Mouse (Mus musculus) left cerebral cortex, adult 18-20 months (tissue): ENCODE data around the gene Fsip2. TPM values are rescaled to one million over a fixed set of nuclear protein-coding genes. Genes with fewer than 3 reads are reported as not detected.

ENCODE experiments used
- DNase-seq, 2 experiments: peaks; one replicate each; pipeline ENCODE4 v3.0.0; 2021 to 2022; ENCODE audit warnings: low spot score in 2 of 2, mixed read lengths in 1 of 2
- long read RNA-seq, 2 experiments: library from polyadenylated mRNA; stranded (forward); transcript quantifications; one replicate each; pipeline ENCODE4 v2.0.0; 2021
- total RNA-seq, 2 experiments: library from RNA; stranded (reverse); gene quantifications; 2 replicates each; pipeline ENCODE4 v1.2.3; 2021

Gene Fsip2
- not detected for total RNA-seq
- long read RNA-seq, experiment 1: 0 reads
- long read RNA-seq, experiment 2: 0 reads

DNA sequence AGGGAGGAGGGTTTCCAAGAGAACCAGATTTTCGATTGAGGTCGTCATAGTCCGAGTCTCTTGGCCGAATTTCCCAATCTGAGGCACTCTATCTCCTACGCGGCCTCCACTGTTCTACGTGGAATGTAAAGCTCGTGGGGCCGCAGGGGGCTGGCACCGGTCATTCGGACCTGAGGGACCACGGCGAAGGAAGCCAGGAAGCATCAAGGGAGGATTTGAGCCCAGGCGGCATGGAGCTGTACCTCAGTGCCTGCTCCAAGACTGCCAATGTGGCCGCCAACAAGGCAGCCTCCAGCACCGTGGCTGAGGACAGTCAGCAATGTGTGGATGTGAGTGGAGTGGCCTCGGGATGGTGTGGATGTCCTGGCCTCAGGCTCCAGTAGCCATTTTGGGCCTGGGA is at the start of gene Fsip2:
Fsip2 (plus strand) TSS at position 163 of the 400 bp plus-strand sequence.
- no peak for DNase-seq

DNA sequence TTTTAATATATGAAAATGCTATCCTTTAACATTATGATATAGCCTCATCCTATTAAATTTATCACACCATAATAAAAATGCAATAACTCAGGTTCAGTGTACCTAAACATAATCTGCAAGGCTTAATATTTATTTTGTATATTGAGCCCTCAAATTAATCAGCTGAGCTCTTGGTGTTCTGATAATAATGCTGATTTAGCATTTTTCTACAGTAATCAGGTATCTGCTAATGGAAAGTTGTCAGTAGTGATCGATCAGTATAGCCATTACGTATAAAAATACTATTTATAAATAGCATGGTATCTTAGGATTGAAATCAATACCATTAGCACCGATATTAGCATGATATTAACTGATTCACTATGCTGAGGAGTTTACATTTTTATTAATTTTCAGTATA is 20.0 kb downstream of the Fsip2 start:
- DNase-seq: no peak

DNA sequence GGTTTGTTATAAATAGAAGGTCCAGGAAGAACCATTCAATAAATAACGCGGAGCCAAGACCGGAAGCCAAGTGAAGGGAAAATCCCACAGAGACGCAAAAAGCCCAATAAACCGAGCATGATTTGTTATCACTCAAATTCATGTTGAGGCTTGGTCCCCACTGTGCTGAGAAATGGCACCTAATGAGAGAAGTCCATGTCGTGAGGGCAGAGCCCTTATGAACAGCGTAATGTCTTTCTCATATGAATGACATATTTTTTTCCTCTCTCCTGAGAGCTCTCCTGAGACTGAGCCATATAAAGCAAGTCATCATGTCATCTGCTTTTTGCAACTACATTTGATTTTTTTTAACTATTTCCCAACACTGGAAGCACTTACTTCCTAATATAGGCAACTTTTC is 82.4 kb downstream of the Fsip2 start:
- DNase-seq: no peak

DNA sequence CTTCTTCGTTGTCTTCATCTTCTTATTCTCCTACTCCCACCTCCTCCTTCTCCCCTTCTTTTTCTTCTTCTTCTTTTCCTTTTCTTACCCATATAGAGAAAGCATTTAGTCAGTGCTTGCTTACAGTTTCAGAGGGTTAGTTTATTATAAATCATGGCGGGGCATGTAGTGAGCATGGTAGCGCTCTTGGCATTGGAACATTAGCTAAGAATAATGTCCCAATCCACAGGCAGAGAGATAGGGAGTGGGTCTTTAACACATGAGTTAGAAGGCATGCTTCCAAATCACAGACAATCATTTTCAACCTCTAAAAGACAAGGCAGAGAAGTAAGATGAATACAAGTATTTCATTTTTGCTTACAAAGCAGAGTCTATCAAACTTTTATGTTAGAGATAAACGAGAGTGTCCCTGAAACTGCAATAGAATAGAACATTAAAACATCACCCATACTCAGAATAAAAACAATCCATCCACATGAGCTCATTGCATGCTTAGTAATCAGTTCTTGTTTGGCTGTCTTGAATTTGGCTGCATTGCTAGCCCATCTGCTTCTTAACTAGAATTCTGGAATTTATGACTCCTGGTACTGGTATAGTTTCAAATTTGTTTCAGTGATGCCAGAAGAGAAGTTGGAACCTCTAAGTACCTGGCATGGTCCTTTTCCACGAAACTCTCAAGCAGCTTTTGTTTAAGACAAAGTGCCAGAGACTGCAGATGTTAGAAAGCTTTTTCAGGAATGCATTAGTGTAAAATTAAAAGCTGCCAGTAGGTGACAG is 109.7 kb downstream of the Fsip2 start:
- DNase-seq: no peak
